Mouse (Mus musculus) cerebellum, adult 2 months (tissue): ENCODE measurements around the gene Crlf3.

Experiments
- CTCF ChIP-seq: fragments of 200-500 bp; IDR thresholded peaks from 2 replicates; pipeline ENCODE4 v1.5.1; 2011; ENCODE audit warnings: low read depth, mild to moderate bottlenecking, control low read depth, low read length, moderate library complexity, borderline replicate concordance; ENCODE audit not compliant: insufficient read depth
- POLR2A ChIP-seq: fragments of 200-500 bp; IDR thresholded peaks from 2 replicates; pipeline ENCODE4 v1.6.1; 2011; ENCODE audit warnings: low read length, control low read depth, borderline replicate concordance; ENCODE audit not compliant: insufficient read depth

DNA sequence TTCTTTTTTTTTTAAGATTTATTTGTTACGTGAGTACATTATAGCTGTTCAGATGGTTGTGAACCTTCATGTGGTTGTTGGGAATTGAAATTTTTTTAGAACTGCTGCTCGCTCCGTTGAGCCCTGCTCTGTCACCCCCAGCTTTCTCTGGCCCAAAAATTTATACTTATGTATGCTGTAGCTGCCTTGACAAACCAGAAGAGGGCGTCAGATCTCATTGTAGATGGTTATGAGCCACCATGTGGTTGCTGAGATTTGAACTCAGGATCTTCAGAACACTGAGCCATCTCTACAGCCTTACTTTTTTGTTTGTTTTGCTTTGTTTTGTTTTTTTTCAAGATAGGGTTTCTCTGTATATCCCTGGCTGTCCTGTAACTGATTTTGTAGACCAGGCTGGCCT, 59.5 kb downstream of the Crlf3 start:
- TF ChIP-seq CTCF (no peak), POLR2A (no peak)
